Mouse (Mus musculus): Measurements from ENCODE around the gene Etv6. TPM values are rescaled to one million over a fixed set of nuclear protein-coding genes. Genes with fewer than 3 reads are reported as not detected.

Gene Etv6
- polyA plus RNA-seq, 1 experiment from 2014 or later: 5.9 TPM

GRCm38 (mm10) chr6:134080946-134081345 lies 45.4 kb downstream of the Etv6 start:
- no peak overlapping the region for H3K27ac ChIP-seq (replicated peaks)
- no peak overlapping the region for H3K4me3 ChIP-seq (ENCODE audit: low read depth, low read length)
- no peak for ATAC-seq (ENCODE audit: low FRiP score, low TSS enrichment)
- no peaks in the 10 kb centered on the region for H3K36me3 ChIP-seq (ENCODE audit: control insufficient read depth, insufficient read depth, low read length)
- WGBS: 90% methylated on average over 5 of the region's 5 CpGs
- no peak overlapping the region for H3K9ac ChIP-seq (ENCODE audit: low read length)
- H3K4me2 ChIP-seq (replicated peaks; ENCODE audit: low read depth): no peak overlapping the region
- no peaks in the 10 kb centered on the region for H3K27me3 ChIP-seq (ENCODE audit: control insufficient read depth, insufficient read depth, low read length)
- H3K4me1 ChIP-seq (replicated peaks; ENCODE audit: control insufficient read depth, insufficient read depth): no peaks in the 10 kb centered on the region
- DNase-seq (ENCODE audit: low spot score): no peak
- H3K9me3 ChIP-seq (ENCODE audit: control insufficient read depth, low read length): no peaks in the 10 kb centered on the region
- TF ChIP-seq EP300 (optimal IDR thresholded peaks at IDR 0.05): no peak
- TF ChIP-seq CTCF (IDR thresholded peaks at IDR 0.05; ENCODE audit: low read depth): no peak

GRCm38 (mm10) chr6:134082229-134082920 lies 46.9 kb downstream of the Etv6 start:
- WGBS: 88% methylated on average over 15 of the region's 15 CpGs
- Histone ChIP-seq H3K4me2 (replicated peaks; ENCODE audit: low read depth) (no peak overlapping the region), H3K9ac (ENCODE audit: low read length) (no peak overlapping the region), H3K27me3 (ENCODE audit: control insufficient read depth, insufficient read depth, low read length) (no peaks in the 10 kb centered on the region), H3K4me3 (ENCODE audit: low read depth, low read length) (no peak overlapping the region), H3K4me1 (replicated peaks; ENCODE audit: control insufficient read depth, insufficient read depth) (no peaks in the 10 kb centered on the region), H3K27ac (replicated peaks) (no peak overlapping the region), H3K36me3 (ENCODE audit: control insufficient read depth, insufficient read depth, low read length) (no peaks in the 10 kb centered on the region), H3K9me3 (ENCODE audit: control insufficient read depth, low read length) (no peaks in the 10 kb centered on the region)
- no peak for DNase-seq (ENCODE audit: low spot score)
- no peak for ATAC-seq (ENCODE audit: low FRiP score, low TSS enrichment)
- no peak for TF ChIP-seq CTCF (IDR thresholded peaks at IDR 0.05; ENCODE audit: low read depth)
- TF ChIP-seq EP300 (optimal IDR thresholded peaks at IDR 0.05): no peak

GRCm38 (mm10) chr6:134083428-134083827 lies 47.9 kb downstream of the Etv6 start:
- no peak overlapping the region for H3K4me3 ChIP-seq (ENCODE audit: low read depth, low read length)
- no peaks in the 10 kb centered on the region for H3K4me1 ChIP-seq (replicated peaks; ENCODE audit: control insufficient read depth, insufficient read depth)
- no peaks in the 10 kb centered on the region for H3K27me3 ChIP-seq (ENCODE audit: control insufficient read depth, insufficient read depth, low read length)
- ATAC-seq (ENCODE audit: low FRiP score, low TSS enrichment) (no peak), DNase-seq (ENCODE audit: low spot score) (no peak)
- H3K9me3 ChIP-seq (ENCODE audit: control insufficient read depth, low read length): no peaks in the 10 kb centered on the region
- no peak overlapping the region for H3K27ac ChIP-seq (replicated peaks)
- no peak overlapping the region for H3K9ac ChIP-seq (ENCODE audit: low read length)
- 63% methylated on average over 4 of the region's 4 CpGs for WGBS
- no peaks in the 10 kb centered on the region for H3K36me3 ChIP-seq (ENCODE audit: control insufficient read depth, insufficient read depth, low read length)
- TF ChIP-seq CTCF (IDR thresholded peaks at IDR 0.05; ENCODE audit: low read depth): no peak
- no peak for TF ChIP-seq EP300 (optimal IDR thresholded peaks at IDR 0.05)
- H3K4me2 ChIP-seq (replicated peaks; ENCODE audit: low read depth): no peak overlapping the region

- H3K9me3 ChIP-seq (ENCODE audit: control insufficient read depth, low read length): no peaks in the 10 kb centered on the region
These were observed 50.9 kb downstream of the Etv6 start for GRCm38 (mm10) chr6:134086351-134086750.

GRCm38 (mm10) chr6:134087709-134088108 lies 52.2 kb downstream of the Etv6 start:
- no peak overlapping the region for H3K9ac ChIP-seq (ENCODE audit: low read length)
- H3K27ac ChIP-seq (replicated peaks): no peak overlapping the region
- WGBS: 81% methylated on average over 4 of the region's 4 CpGs
- no peaks in the 10 kb centered on the region for H3K27me3 ChIP-seq (ENCODE audit: control insufficient read depth, insufficient read depth, low read length)
- no peak overlapping the region for H3K4me2 ChIP-seq (replicated peaks; ENCODE audit: low read depth)
- DNase-seq (ENCODE audit: low spot score) (no peak), ATAC-seq (ENCODE audit: low FRiP score, low TSS enrichment) (no peak)
- 0 out of 2 replicates have a peak, but pooled peaks cover 3% of the 10 kb centered on the region for H3K4me1 ChIP-seq (replicated peaks; ENCODE audit: control insufficient read depth, insufficient read depth)
- H3K9me3 ChIP-seq (ENCODE audit: control insufficient read depth, low read length): no peaks in the 10 kb centered on the region
- no peaks in the 10 kb centered on the region for H3K36me3 ChIP-seq (ENCODE audit: control insufficient read depth, insufficient read depth, low read length)
- TF ChIP-seq EP300 (optimal IDR thresholded peaks at IDR 0.05): no peak
- TF ChIP-seq CTCF (IDR thresholded peaks at IDR 0.05; ENCODE audit: low read depth): no peak
- H3K4me3 ChIP-seq (ENCODE audit: low read depth, low read length): no peak overlapping the region

More at GRCm38 (mm10) chr6:134086351-134086750, 50.9 kb downstream of the Etv6 start:
- no peak for TF ChIP-seq EP300 (optimal IDR thresholded peaks at IDR 0.05)
- TF ChIP-seq CTCF (IDR thresholded peaks at IDR 0.05; ENCODE audit: low read depth): no peak
- ATAC-seq (ENCODE audit: low FRiP score, low TSS enrichment) (no peak), DNase-seq (ENCODE audit: low spot score) (no peak)
- no peak overlapping the region for H3K4me2 ChIP-seq (replicated peaks; ENCODE audit: low read depth)
- H3K9ac ChIP-seq (ENCODE audit: low read length): no peak overlapping the region
- H3K27ac ChIP-seq (replicated peaks): no peak overlapping the region
- 0 out of 2 replicates have a peak, but pooled peaks cover 3% of the 10 kb centered on the region for H3K4me1 ChIP-seq (replicated peaks; ENCODE audit: control insufficient read depth, insufficient read depth)
- no peaks in the 10 kb centered on the region for H3K36me3 ChIP-seq (ENCODE audit: control insufficient read depth, insufficient read depth, low read length)
- H3K27me3 ChIP-seq (ENCODE audit: control insufficient read depth, insufficient read depth, low read length): no peaks in the 10 kb centered on the region
- WGBS: 91% methylated on average over 7 of the region's 7 CpGs
- H3K4me3 ChIP-seq (ENCODE audit: low read depth, low read length): no peak overlapping the region

GRCm38 (mm10) chr6:134089671-134090377 lies 54.3 kb downstream of the Etv6 start:
- no peak for ATAC-seq (ENCODE audit: low FRiP score, low TSS enrichment)
- H3K27me3 ChIP-seq (ENCODE audit: control insufficient read depth, insufficient read depth, low read length): no peaks in the 10 kb centered on the region
- WGBS: 57% methylated on average over 7 of the region's 7 CpGs

More at GRCm38 (mm10) chr6:134089671-134090377, 54.3 kb downstream of the Etv6 start:
- no peak for DNase-seq (ENCODE audit: low spot score)
- Histone ChIP-seq H3K4me2 (replicated peaks; ENCODE audit: low read depth) (no peak overlapping the region), H3K9ac (ENCODE audit: low read length) (no peak overlapping the region), H3K27ac (replicated peaks) (no peak overlapping the region; the same call in 1 of the 2 replicates), H3K9me3 (ENCODE audit: control insufficient read depth, low read length) (no peaks in the 10 kb centered on the region), H3K36me3 (ENCODE audit: control insufficient read depth, insufficient read depth, low read length) (no peaks in the 10 kb centered on the region), H3K4me1 (replicated peaks; ENCODE audit: control insufficient read depth, insufficient read depth) (0 out of 2 replicates have a peak, but pooled peaks cover 3% of the 10 kb centered on the region), H3K4me3 (ENCODE audit: low read depth, low read length) (no peak overlapping the region)
- TF ChIP-seq CTCF (IDR thresholded peaks at IDR 0.05; ENCODE audit: low read depth) (no peak), EP300 (optimal IDR thresholded peaks at IDR 0.05) (no peak)
